Mouse (Mus musculus): ENCODE results near the gene Slc28a1. TPM values are rescaled to one million over a fixed set of nuclear protein-coding genes. Genes with fewer than 3 reads are reported as not detected.
"Not testable (repeated sequence)": the region's sequence is repeated elsewhere in the genome, so short reads cannot be mapped to it uniquely, and the experiment has no call there.

Gene Slc28a1
- polyA plus RNA-seq, 1 experiment from 2014 or later: 1.0 TPM

DNA sequence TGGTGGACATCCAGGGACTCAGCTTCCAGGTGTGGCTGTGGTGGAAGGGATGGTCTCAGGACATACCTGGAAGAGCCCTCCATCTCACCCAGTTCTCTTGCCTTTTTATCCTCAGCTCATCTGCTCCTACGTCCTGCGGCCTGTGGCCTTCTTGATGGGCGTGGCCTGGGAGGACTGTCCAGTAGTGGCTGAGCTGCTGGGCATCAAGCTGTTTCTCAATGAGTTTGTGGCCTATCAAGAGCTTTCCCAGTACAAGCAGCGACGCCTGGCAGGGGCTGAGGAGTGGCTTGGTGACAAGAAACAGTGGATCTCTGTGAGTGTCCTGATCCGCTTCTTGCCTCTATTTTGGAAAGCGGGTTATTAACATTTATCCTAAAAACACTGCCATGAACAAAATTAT lies 49.8 kb downstream of the Slc28a1 start:
- H3K4me1 ChIP-seq (replicated peaks): no peaks in the 10 kb centered on the region
- no peaks in the 10 kb centered on the region for H3K27me3 ChIP-seq
- no peak overlapping the region for H3K4me2 ChIP-seq
- WGBS (ENCODE audit: insufficient replicate concordance): 69% methylated on average over 7 of the region's 7 CpGs
- H3K27ac ChIP-seq (replicated peaks): no peak overlapping the region
- H3K4me3 ChIP-seq (replicated peaks): no peak overlapping the region
- ATAC-seq (ENCODE audit: insufficient read depth): no peak
- no peak overlapping the region for H3K9ac ChIP-seq
- H3K36me3 ChIP-seq (replicated peaks): no peaks in the 10 kb centered on the region
- H3K9me3 ChIP-seq (replicated peaks): no peaks in the 10 kb centered on the region

DNA sequence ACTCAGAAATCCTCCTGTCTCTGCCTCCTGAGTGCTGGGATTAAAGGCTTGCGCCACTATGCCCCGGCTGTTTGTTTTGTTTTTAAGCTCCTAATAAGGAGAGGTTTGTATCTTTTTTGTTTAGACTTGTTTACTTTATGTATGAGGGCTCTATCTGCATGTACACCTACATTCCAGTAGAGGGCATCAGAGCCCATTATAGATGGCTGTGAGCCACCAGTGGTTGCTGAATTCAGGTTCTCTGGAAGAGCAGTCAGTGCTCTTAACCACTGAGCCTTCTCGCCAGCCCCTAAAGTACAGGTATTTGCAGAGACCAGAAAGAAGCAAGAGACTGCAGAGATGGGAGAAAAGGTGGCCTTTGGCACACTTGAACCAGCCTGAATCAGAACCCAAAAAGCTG lies 52.5 kb downstream of the Slc28a1 start:
- Histone ChIP-seq H3K36me3 (replicated peaks) (no peaks in the 10 kb centered on the region), H3K4me1 (replicated peaks) (no peaks in the 10 kb centered on the region), H3K27me3 (no peaks in the 10 kb centered on the region), H3K9me3 (replicated peaks) (no peaks in the 10 kb centered on the region), H3K27ac (replicated peaks) (no peak overlapping the region), H3K9ac (no peak overlapping the region), H3K4me3 (replicated peaks) (no peak overlapping the region), H3K4me2 (no peak overlapping the region)
- ATAC-seq (ENCODE audit: insufficient read depth): no peak
- 29% methylated on average over 3 of the region's 3 CpGs for WGBS (ENCODE audit: insufficient replicate concordance)

- no peaks in the 10 kb centered on the region for H3K9me3 ChIP-seq (replicated peaks)
- H3K36me3 ChIP-seq (replicated peaks): no peaks in the 10 kb centered on the region
- H3K4me2 ChIP-seq: no peak overlapping the region
- H3K27ac ChIP-seq (replicated peaks): no peak overlapping the region
- H3K4me3 ChIP-seq (replicated peaks): no peak overlapping the region
- ATAC-seq (ENCODE audit: insufficient read depth): no peak
- H3K9ac ChIP-seq: no peak overlapping the region
- H3K27me3 ChIP-seq: no peaks in the 10 kb centered on the region
- H3K4me1 ChIP-seq (replicated peaks): no peaks in the 10 kb centered on the region
- WGBS (ENCODE audit: insufficient replicate concordance): 64% methylated on average over 7 of the region's 7 CpGs
Measured at GRCm38 (mm10) chr7:81169351-81169750, 54.8 kb downstream of the Slc28a1 start.

GRCm38 (mm10) chr7:81173931-81174330 lies 59.3 kb downstream of the Slc28a1 start:
- H3K4me1 ChIP-seq (replicated peaks): peaks cover 6% of the 10 kb centered on the region; the same call in 1 of the 2 replicates
- H3K27ac ChIP-seq (replicated peaks): no peak overlapping the region
- 70% methylated on average over 2 of the region's 2 CpGs for WGBS (ENCODE audit: insufficient replicate concordance)
- no peaks in the 10 kb centered on the region for H3K27me3 ChIP-seq
- H3K36me3 ChIP-seq (replicated peaks): no peaks in the 10 kb centered on the region
- no peak for ATAC-seq (ENCODE audit: insufficient read depth)
- H3K9me3 ChIP-seq (replicated peaks): no peaks in the 10 kb centered on the region
- H3K4me2 ChIP-seq: no peak overlapping the region
- H3K9ac ChIP-seq: no peak overlapping the region
- no peak overlapping the region for H3K4me3 ChIP-seq (replicated peaks)

- Histone ChIP-seq H3K27ac (replicated peaks) (no peak overlapping the region), H3K4me3 (replicated peaks) (no peak overlapping the region), H3K4me1 (replicated peaks) (peaks cover 6% of the 10 kb centered on the region; the same call in 1 of the 2 replicates), H3K4me2 (no peak overlapping the region), H3K27me3 (no peaks in the 10 kb centered on the region), H3K36me3 (replicated peaks) (no peaks in the 10 kb centered on the region), H3K9ac (no peak overlapping the region), H3K9me3 (replicated peaks) (no peaks in the 10 kb centered on the region)
- no peak for ATAC-seq (ENCODE audit: insufficient read depth)
- 39% methylated on average over 5 of the region's 5 CpGs for WGBS (ENCODE audit: insufficient replicate concordance)
Measured at GRCm38 (mm10) chr7:81174654-81175053, 60.1 kb downstream of the Slc28a1 start.

DNA sequence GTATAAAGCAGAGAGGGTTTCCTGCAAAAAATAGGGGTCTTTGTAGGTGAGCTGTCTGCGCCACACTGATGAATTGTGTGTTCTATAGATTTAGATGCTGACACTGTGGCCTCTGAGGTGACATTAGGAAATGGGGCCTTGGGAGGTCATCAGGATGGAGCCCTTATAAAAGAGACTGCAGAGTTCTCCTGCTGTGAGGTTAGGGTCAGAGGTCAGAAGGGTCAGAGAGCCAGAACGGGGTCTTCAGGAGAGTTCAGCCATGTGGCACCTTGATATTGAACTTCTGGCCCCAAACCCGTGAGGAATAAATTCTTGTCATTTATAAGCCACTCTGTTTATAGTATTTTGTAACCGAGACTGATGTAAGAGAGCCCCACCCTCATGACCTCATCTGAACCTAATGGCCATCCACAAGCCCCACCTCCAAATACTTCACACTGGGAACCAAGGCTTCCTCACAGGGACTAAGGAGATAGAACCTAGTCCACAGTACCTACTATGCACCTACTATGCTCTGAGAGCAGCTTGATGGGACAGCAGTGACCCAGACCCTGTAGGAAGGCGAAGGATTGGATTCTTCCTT lies 61.7 kb downstream of the Slc28a1 start:
- Histone ChIP-seq H3K27ac (replicated peaks) (no peak overlapping the region), H3K9me3 (replicated peaks) (no peaks in the 10 kb centered on the region), H3K27me3 (no peaks in the 10 kb centered on the region), H3K4me3 (replicated peaks) (no peak overlapping the region), H3K4me2 (no peak overlapping the region), H3K9ac (no peak overlapping the region), H3K4me1 (replicated peaks) (peaks cover 6% of the 10 kb centered on the region; the same call in 1 of the 2 replicates), H3K36me3 (replicated peaks) (no peaks in the 10 kb centered on the region)
- ATAC-seq (ENCODE audit: insufficient read depth): no peak
- 48% methylated on average over 5 of the region's 5 CpGs for WGBS (ENCODE audit: insufficient replicate concordance)

DNA sequence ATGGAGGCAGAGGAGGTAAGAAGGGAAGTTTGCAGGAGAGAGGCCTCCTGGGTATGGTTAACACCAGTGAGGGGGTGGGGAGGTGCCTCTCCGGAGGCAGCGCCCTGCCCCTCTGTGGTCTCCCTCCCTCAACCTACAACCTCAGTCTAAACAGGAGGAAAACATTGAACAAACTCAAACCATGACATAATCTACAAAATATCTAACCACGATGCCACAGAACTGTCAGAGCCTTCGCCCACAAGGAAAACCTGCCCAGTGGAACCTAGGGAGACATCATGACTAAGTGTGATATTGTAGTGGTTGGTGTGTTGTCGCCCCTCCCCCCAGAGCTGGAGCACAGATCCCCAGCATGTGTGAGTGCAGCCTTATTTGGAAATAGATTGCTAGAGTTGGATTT lies 64.9 kb downstream of the Slc28a1 start:
- peaks cover 5% of the 10 kb centered on the region; the same call in 1 of the 2 replicates for H3K4me1 ChIP-seq (replicated peaks)
- 27% methylated on average over 5 of the region's 5 CpGs for WGBS (ENCODE audit: insufficient replicate concordance)
- no peaks in the 10 kb centered on the region for H3K9me3 ChIP-seq (replicated peaks)
- H3K27me3 ChIP-seq: no peaks in the 10 kb centered on the region
- H3K9ac ChIP-seq: no peak overlapping the region
- no peak overlapping the region for H3K27ac ChIP-seq (replicated peaks)
- H3K4me2 ChIP-seq: no peak overlapping the region
- no peaks in the 10 kb centered on the region for H3K36me3 ChIP-seq (replicated peaks)
- no peak overlapping the region for H3K4me3 ChIP-seq (replicated peaks)
- ATAC-seq (ENCODE audit: insufficient read depth): no peak

DNA sequence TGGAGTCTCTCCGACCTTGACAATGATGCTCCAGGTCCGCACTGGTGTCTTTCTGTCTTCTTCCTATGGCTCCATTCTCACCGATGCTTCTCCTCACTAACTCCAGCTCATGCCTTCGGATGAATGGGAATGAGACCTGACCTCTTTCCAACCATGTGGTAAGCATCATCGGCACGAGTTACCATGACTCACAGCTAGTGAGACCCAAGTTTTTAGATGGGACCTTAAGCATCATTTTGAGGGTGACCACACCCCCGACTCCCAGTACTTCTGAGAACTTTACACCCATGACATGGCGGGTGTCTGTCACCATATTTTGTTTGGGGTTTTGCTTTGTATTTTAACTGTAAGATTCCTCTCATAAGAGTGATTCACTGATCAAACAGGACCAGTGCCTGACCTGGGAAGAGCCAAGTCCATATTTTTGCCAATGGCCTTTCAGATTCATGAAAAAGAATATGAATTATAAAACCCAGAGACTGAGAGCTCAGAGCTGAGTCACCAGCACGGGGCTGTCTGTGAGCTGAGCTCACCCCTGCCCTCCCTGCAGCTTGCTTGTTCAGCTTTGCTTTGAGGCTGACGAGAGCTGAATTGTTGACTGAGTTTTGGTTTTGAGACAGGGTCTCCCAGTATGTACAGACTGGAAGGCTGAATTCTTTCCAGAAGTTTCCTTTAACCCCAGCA lies 68.0 kb downstream of the Slc28a1 start:
- H3K27me3 ChIP-seq: no peaks in the 10 kb centered on the region
- WGBS (ENCODE audit: insufficient replicate concordance): 59% methylated on average over 10 of the region's 10 CpGs
- H3K9ac ChIP-seq: no peak overlapping the region
- no peaks in the 10 kb centered on the region for H3K9me3 ChIP-seq (replicated peaks)
- ATAC-seq (ENCODE audit: insufficient read depth): no peak
- H3K36me3 ChIP-seq (replicated peaks): no peaks in the 10 kb centered on the region
- no peak overlapping the region for H3K4me3 ChIP-seq (replicated peaks)
- no peak overlapping the region for H3K4me2 ChIP-seq
- no peaks in the 10 kb centered on the region for H3K4me1 ChIP-seq (replicated peaks)
- no peak overlapping the region for H3K27ac ChIP-seq (replicated peaks)

DNA sequence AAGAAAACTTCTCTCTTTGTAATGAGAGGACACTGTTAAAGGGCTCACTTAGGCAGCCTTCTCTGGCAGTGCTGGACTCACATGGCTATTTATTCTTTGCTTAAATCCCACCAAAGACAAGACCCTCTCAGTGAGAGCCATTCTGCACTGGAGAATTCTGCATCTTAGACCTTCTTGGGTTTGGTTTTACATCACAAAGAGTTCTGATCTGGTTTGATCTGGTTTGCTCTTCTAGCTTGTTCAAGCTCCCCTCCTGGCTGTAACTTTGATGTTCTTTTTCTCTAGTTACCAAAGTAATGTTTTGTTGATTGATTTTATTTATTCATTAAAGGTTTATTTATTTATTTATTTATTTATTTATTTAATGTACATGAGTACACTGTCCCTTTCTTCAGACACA lies 68.6 kb downstream of the Slc28a1 start:
- no peaks in the 10 kb centered on the region for H3K36me3 ChIP-seq (replicated peaks)
- no peak overlapping the region for H3K9ac ChIP-seq
- H3K27ac ChIP-seq (replicated peaks): no peak overlapping the region
- H3K4me2 ChIP-seq: no peak overlapping the region
- no peak for ATAC-seq (ENCODE audit: insufficient read depth)
- no peaks in the 10 kb centered on the region for H3K9me3 ChIP-seq (replicated peaks)
- no peaks in the 10 kb centered on the region for H3K27me3 ChIP-seq
- H3K4me3 ChIP-seq (replicated peaks): no peak overlapping the region
- H3K4me1 ChIP-seq (replicated peaks): no peaks in the 10 kb centered on the region

DNA sequence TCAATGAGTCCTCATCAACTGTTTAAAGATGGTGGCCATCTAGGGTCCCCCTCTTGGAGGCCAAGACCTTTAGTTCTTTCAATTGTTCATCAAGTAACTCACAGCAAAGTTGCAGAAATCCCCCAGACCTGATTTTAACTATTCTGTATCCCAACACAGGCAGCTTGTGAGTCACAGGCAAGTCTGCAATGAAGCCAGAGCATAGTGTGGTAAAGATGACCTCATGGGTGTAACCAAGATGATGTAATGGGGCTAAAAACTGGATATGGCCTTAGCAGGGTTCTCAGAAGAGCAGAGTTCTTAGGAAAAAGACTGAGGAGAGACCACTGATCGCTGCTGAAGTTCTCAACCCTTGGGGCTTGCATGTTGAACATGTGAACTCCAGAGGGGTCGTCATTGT lies 69.5 kb downstream of the Slc28a1 start:
- no peaks in the 10 kb centered on the region for H3K9me3 ChIP-seq (replicated peaks)
- no peaks in the 10 kb centered on the region for H3K4me1 ChIP-seq (replicated peaks)
- H3K4me3 ChIP-seq (replicated peaks): no peak overlapping the region
- WGBS (ENCODE audit: insufficient replicate concordance): 53% methylated on average over 2 of the region's 2 CpGs
- no peak overlapping the region for H3K4me2 ChIP-seq
- no peak overlapping the region for H3K27ac ChIP-seq (replicated peaks)
- H3K27me3 ChIP-seq: no peaks in the 10 kb centered on the region
- no peaks in the 10 kb centered on the region for H3K36me3 ChIP-seq (replicated peaks)
- no peak overlapping the region for H3K9ac ChIP-seq
- ATAC-seq (ENCODE audit: insufficient read depth): no peak

- Histone ChIP-seq H3K36me3 (replicated peaks) (no peaks in the 10 kb centered on the region), H3K4me2 (no peak overlapping the region), H3K4me3 (replicated peaks) (no peak overlapping the region), H3K27me3 (no peaks in the 10 kb centered on the region), H3K27ac (replicated peaks) (no peak overlapping the region), H3K4me1 (replicated peaks) (no peaks in the 10 kb centered on the region), H3K9me3 (replicated peaks) (no peaks in the 10 kb centered on the region), H3K9ac (no peak overlapping the region)
- WGBS (ENCODE audit: insufficient replicate concordance): 79% methylated on average over 1 of the region's 1 CpGs
- ATAC-seq (ENCODE audit: insufficient read depth): no peak
Measured at GRCm38 (mm10) chr7:81184651-81185050, 70.1 kb downstream of the Slc28a1 start.

- H3K36me3 ChIP-seq (replicated peaks); H3K9ac ChIP-seq; H3K4me1 ChIP-seq (replicated peaks); ATAC-seq (ENCODE audit: insufficient read depth); H3K27ac ChIP-seq (replicated peaks); H3K9me3 ChIP-seq (replicated peaks); H3K27me3 ChIP-seq; H3K4me2 ChIP-seq; H3K4me3 ChIP-seq (replicated peaks): not testable (repeated sequence)
Measured at GRCm38 (mm10) chr7:81186036-81186435, 71.4 kb downstream of the Slc28a1 start.
